Mouse (Mus musculus) liver, embryonic 12.5 days (tissue): Measurements from ENCODE around the gene Gm13272. TPM values are rescaled to one million over a fixed set of nuclear protein-coding genes. Genes with fewer than 3 reads are reported as not detected.
"Not testable (repeated sequence)": the region's sequence is repeated elsewhere in the genome, so short reads cannot be mapped to it uniquely, and the experiment has no call there.

ENCODE experiments used
- ATAC-seq: fragments of 200-750 bp; cut with Nextera tagmentation; 2 replicates; pipeline ENCODE4 v1.8.0; 2017; ENCODE audit warnings: moderate number of reproducible peaks, mild to moderate bottlenecking, moderate library complexity
- H3K27ac ChIP-seq: fragments of 300-500 bp; sonication (generic); 2 replicates; pipeline ENCODE4 v1.5.1; 2016; ENCODE audit warnings: mild to moderate bottlenecking
- H3K27me3 ChIP-seq: fragments of 300-500 bp; sonication (generic); replicated peaks from 2 replicates; pipeline ENCODE4 v1.6.1; 2016; ENCODE audit warnings: mild to moderate bottlenecking, moderate library complexity
- H3K36me3 ChIP-seq: fragments of 300-500 bp; sonication (generic); 2 replicates; pipeline ENCODE4 v1.6.1; 2016; ENCODE audit warnings: mild to moderate bottlenecking, moderate library complexity
- H3K4me1 ChIP-seq: fragments of 300-500 bp; sonication (generic); 2 replicates; pipeline ENCODE4 v1.6.1; 2016
- H3K4me2 ChIP-seq: fragments of 300-500 bp; sonication (generic); 2 replicates; pipeline ENCODE4 v1.6.1; 2016; ENCODE audit warnings: mild to moderate bottlenecking, moderate library complexity
- H3K4me3 ChIP-seq: fragments of 300-500 bp; sonication (generic); 2 replicates; pipeline ENCODE4 v1.5.1; 2016; ENCODE audit warnings: mild to moderate bottlenecking, moderate library complexity
- H3K9ac ChIP-seq: fragments of 300-500 bp; sonication (generic); 2 replicates; pipeline ENCODE4 v1.6.1; 2016; ENCODE audit warnings: mild to moderate bottlenecking, moderate library complexity
- H3K9me3 ChIP-seq: fragments of 300-500 bp; sonication (generic); replicated peaks from 2 replicates; pipeline ENCODE4 v1.6.1; 2016; ENCODE audit warnings: mild to moderate bottlenecking, moderate library complexity
- WGBS: fragments of 180-500 bp; shearing (Covaris S2); methylation state at CpG from one replicate; pipeline ENCODE4 v1.1.7; 2016; ENCODE audit not compliant: insufficient replicate concordance; 5-methylcytosine and 5-hydroxymethylcytosine counted together
- polyA plus RNA-seq: library from polyadenylated mRNA; unstranded; fragments of >200 nt; fragmentation: Nextera tagmentation; extraction: Ambion mirVana; gene quantifications from 2 replicates; pipeline ENCODE4 v1.2.1, GENCODE M21; 2016

Gm13272 gene
- polyA plus RNA-seq, 1 experiment from 2014 or later = not detected

- H3K27me3 ChIP-seq, H3K36me3 ChIP-seq, H3K9me3 ChIP-seq, ATAC-seq, H3K9ac ChIP-seq: not testable (repeated sequence)
- Histone ChIP-seq H3K27ac (0 out of 2 replicates have a peak within 1 kb of the TSS, but pooled peaks have one; percentile 58), H3K4me2 (peak within 1 kb of the TSS; percentile 64), H3K4me1 (peaks cover 13% of the 10 kb centered on the region), H3K4me3 (peak within 1 kb of the TSS; percentile 44)
- 15% methylated on average over 9 of the region's 14 CpGs for WGBS
Observed at GRCm38 (mm10) chr4:88759610-88760268, 19.9 kb upstream of the Gm13272 start, which contains the start of gene Gm13283. Gene Gm13283, plus strand, starts transcription at chr4:88760119.

- ATAC-seq, H3K27me3 ChIP-seq, H3K9ac ChIP-seq, H3K9me3 ChIP-seq, H3K36me3 ChIP-seq: not testable (repeated sequence)
- H3K4me3 ChIP-seq = peak overlapping the region; percentile 44
- 0 out of 2 replicates have a peak overlapping the region, but pooled peaks have one; percentile 58 for H3K27ac ChIP-seq
- peak overlapping the region; percentile 64 for H3K4me2 ChIP-seq
- under 1% methylated on average over 27 of the region's 28 CpGs for WGBS
- H3K4me1 ChIP-seq = peaks cover 13% of the 10 kb centered on the region
Observed at GRCm38 (mm10) chr4:88760431-88760830, 19.2 kb upstream of the Gm13272 start.

- not testable (repeated sequence) for H3K27me3 ChIP-seq, H3K4me3 ChIP-seq, H3K4me2 ChIP-seq, H3K36me3 ChIP-seq, H3K9me3 ChIP-seq, H3K4me1 ChIP-seq, ATAC-seq, H3K27ac ChIP-seq, H3K9ac ChIP-seq
- WGBS = 62% methylated on average over 6 of the region's 8 CpGs
Observed at GRCm38 (mm10) chr4:88761776-88762175, 17.9 kb upstream of the Gm13272 start.

- H3K9ac ChIP-seq, H3K27me3 ChIP-seq, H3K27ac ChIP-seq, H3K36me3 ChIP-seq, ATAC-seq, H3K9me3 ChIP-seq, H3K4me3 ChIP-seq, H3K4me1 ChIP-seq: not testable (repeated sequence)
- WGBS = 30% methylated on average over 9 of the region's 9 CpGs
- H3K4me2 ChIP-seq = peak overlapping the region; percentile 57
Observed at GRCm38 (mm10) chr4:88762341-88762740, 17.3 kb upstream of the Gm13272 start.

- not testable (repeated sequence) for H3K27me3 ChIP-seq, ATAC-seq, H3K27ac ChIP-seq, H3K4me1 ChIP-seq, H3K9me3 ChIP-seq, H3K36me3 ChIP-seq, H3K9ac ChIP-seq
- Histone ChIP-seq H3K4me3 (peak overlapping the region; percentile 44), H3K4me2 (peak overlapping the region; percentile 67)
- 5% methylated on average over 29 of the region's 42 CpGs for WGBS
Observed at GRCm38 (mm10) chr4:88763384-88764018, 16.1 kb upstream of the Gm13272 start.

- 0 out of 2 replicates have a peak within 1 kb of the TSS, but pooled peaks have one; percentile 16 for H3K4me2 ChIP-seq
- ATAC-seq, H3K9me3 ChIP-seq, H3K27ac ChIP-seq, H3K27me3 ChIP-seq, H3K4me3 ChIP-seq, H3K36me3 ChIP-seq, H3K9ac ChIP-seq, H3K4me1 ChIP-seq: not testable (repeated sequence)
- no CpG with 5 or more reads among the region's 32 CpGs for WGBS
Observed at GRCm38 (mm10) chr4:88773534-88773933, 6.1 kb upstream of the Gm13272 start, which contains the start of gene Gm13290. Gene Gm13290, plus strand, starts transcription at chr4:88773834.

- not testable (repeated sequence) for H3K4me2 ChIP-seq, H3K9ac ChIP-seq, ATAC-seq, H3K4me1 ChIP-seq, H3K27me3 ChIP-seq, H3K36me3 ChIP-seq, H3K27ac ChIP-seq, H3K4me3 ChIP-seq, H3K9me3 ChIP-seq
- no CpG with 5 or more reads among the region's 29 CpGs for WGBS
Observed at GRCm38 (mm10) chr4:88776622-88777021, 3.0 kb upstream of the Gm13272 start, which contains the start of gene Gm13289. Gene Gm13289, plus strand, starts transcription at chr4:88776922.

GRCm38 (mm10) chr4:88780320-88780719, 670 bp downstream of the Gm13272 start:
- WGBS = 43% methylated on average over 16 of the region's 18 CpGs
- ATAC-seq, H3K4me3 ChIP-seq, H3K9me3 ChIP-seq, H3K36me3 ChIP-seq, H3K4me1 ChIP-seq, H3K9ac ChIP-seq, H3K27me3 ChIP-seq, H3K4me2 ChIP-seq, H3K27ac ChIP-seq: not testable (repeated sequence)

GRCm38 (mm10) chr4:88781831-88782230, 2.2 kb downstream of the Gm13272 start, which contains the start of gene Ifnz:
Gene Ifnz, plus strand, starts transcription at chr4:88782131.
- H3K27me3 ChIP-seq, H3K27ac ChIP-seq, H3K4me1 ChIP-seq, H3K36me3 ChIP-seq, ATAC-seq, H3K9me3 ChIP-seq, H3K9ac ChIP-seq: not testable (repeated sequence)
- WGBS = 8% methylated on average over 5 of the region's 7 CpGs
- H3K4me2 ChIP-seq = peak within 1 kb of the TSS; percentile 54
- peak within 1 kb of the TSS; percentile 22; the same call in 1 of the 2 replicates for H3K4me3 ChIP-seq

GRCm38 (mm10) chr4:88782335-88782734, 2.7 kb downstream of the Gm13272 start:
- Histone ChIP-seq H3K4me3 (peak overlapping the region; percentile 22; the same call in 1 of the 2 replicates), H3K4me2 (peak overlapping the region; percentile 54)
- H3K27me3 ChIP-seq, H3K27ac ChIP-seq, H3K9me3 ChIP-seq, H3K4me1 ChIP-seq, ATAC-seq, H3K9ac ChIP-seq, H3K36me3 ChIP-seq: not testable (repeated sequence)
- WGBS = 0% methylated on average over 15 of the region's 31 CpGs

- not testable (repeated sequence) for H3K27me3 ChIP-seq, H3K4me2 ChIP-seq, H3K4me3 ChIP-seq, ATAC-seq, H3K27ac ChIP-seq, H3K9me3 ChIP-seq, H3K36me3 ChIP-seq, H3K4me1 ChIP-seq, H3K9ac ChIP-seq
- WGBS = no CpG with 5 or more reads among the region's 27 CpGs
Observed at GRCm38 (mm10) chr4:88785409-88785808, 5.8 kb downstream of the Gm13272 start, which contains the start of gene Gm13276. Gene Gm13276, plus strand, starts transcription at chr4:88785709.

- not testable (repeated sequence) for ATAC-seq, H3K27me3 ChIP-seq, H3K36me3 ChIP-seq, H3K9me3 ChIP-seq, H3K4me3 ChIP-seq, H3K9ac ChIP-seq, H3K4me1 ChIP-seq, H3K27ac ChIP-seq, H3K4me2 ChIP-seq
- WGBS = 0% methylated on average over 4 of the region's 28 CpGs
Observed at GRCm38 (mm10) chr4:88788402-88788801, 8.8 kb downstream of the Gm13272 start, which contains the start of gene Gm13277. Gene Gm13277, plus strand, starts transcription at chr4:88788632.
